Mouse (Mus musculus): ENCODE data around the gene Btg1.

- TF ChIP-seq GATA1 (IDR thresholded peaks at IDR 0.05; ENCODE audit: borderline replicate concordance, low read length) (no peak), FLI1 (IDR thresholded peaks at IDR 0.05; ENCODE audit: low read length) (no peak)
These were observed 39.4 kb downstream of the Btg1 start for GRCm38 (mm10) chr10:96656176-96656575.
